Mouse (Mus musculus): ENCODE results near the gene Shank2.

Gene Shank2

DNA sequence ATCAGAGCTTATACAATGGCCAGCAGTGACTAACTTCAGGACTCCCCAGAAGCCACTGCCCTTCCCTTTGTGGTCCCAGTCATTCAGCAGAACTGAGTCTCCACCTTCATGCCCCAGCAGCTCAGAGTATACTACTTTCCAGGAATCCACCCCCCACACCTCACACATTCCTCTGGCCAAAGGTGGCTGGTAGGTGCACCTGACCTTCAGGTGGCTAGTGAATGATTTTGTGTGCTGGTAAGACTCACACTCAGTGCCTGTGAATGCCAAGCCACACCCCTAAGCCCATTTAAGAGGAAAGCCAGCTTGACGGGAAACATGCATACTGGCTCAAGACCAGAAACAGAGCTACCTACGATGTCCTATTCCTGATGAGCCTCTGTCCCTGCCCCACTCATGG, 431.2 kb downstream of the Shank2 start:
- no peak for DNase-seq

- DNase-seq, result no peak
Measured at GRCm38 (mm10) chr7:144438811-144439210, 437.1 kb downstream of the Shank2 start.

DNA sequence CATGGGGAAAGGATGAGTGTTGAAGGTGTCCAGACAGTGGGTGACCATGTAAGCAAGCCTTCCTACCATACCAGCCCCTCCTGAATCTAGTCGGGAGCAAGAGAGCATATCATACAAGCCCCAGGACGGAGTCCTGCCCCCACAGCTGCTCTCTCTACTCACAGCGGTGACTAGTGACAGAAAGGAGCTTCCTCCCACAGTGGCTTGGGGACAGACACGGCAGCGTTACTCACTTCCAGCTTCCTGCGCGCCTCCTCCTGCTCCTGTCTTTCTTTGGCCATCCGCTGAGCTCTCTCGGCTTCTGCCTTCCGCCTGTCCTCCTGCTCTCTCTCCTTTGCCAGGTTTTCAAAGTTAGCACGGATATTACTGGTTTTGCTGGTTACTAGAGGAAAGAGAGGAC, 439.7 kb downstream of the Shank2 start:
- DNase-seq, result no peak

DNA sequence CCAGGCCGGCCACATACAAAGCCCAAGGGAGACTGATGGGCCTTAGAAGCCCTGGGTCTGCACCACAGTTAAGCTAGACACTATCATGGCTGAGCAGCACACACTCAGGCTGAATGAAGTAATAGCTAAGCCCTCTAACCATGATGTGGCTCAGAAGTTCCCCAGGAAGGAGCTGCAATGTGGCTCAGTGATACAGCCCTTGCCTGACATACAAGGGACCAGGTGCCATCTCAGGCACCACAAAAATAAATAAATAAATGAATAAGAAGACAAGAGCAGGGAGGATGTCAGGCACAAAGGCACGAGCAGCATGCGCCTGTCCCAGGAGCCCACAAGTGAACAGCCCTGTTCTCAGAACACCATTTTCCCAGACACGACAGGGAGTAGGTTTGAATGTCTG, 440.2 kb downstream of the Shank2 start:
- DNase-seq, result no peak

DNA sequence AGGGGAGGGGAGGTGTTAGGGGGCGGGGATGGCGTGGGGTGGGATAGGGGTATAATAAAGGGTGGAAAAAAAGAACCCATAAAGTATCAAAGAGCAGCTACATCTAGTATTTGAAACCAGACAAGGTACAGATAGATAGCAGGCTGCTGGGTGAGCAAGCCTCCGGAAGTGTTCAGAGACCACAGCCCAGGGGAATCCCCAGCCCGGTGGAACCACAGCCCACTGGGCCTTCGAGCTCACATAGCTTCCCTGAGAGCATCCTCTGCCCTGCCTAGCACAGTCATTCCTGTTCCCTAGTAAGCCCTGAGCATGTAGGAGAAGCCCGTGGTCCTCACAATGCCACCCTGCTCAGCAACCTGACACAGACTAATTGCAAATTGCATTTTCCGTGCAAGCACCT, 443.1 kb downstream of the Shank2 start:
- DNase-seq, result no peak

DNA sequence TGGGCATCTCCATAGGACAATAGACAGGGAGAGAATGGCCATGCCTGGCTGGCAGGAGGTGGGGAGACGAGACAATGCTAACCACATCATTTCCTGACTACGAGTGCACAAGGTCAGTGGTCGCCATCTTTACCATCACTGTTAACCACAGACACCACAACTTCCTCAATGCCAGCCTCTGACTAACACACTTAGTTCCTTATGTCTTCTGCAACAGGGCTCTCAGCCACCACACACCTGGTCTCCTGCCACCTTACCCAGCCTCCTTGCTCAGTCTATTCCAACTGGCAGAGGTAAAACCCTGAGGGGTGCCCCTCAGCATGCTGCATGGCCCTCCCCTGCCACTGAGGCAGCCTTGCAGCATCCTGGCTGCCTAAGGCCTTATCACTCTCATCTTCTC, 445.4 kb downstream of the Shank2 start:
- no peak for DNase-seq

DNA sequence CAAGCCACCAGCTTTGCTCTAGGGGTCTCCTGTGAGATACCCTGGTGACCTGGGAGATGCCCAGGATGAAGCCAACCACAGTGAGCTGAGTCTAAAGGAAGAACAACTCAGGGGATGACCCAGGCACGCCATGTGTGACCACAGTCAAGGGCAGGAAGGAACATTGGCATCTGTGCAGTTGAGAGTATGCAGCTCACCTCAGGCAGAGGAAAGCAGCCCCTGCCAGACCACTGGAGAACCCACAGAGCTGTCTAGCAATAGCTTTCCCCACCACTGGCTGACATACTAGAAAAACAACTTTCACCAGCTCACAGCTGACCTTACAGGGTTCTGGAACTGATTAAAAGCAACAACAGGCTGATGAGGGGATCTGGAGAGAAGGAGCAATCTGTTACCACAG, 446.5 kb downstream of the Shank2 start:
- DNase-seq, result no peak

DNA sequence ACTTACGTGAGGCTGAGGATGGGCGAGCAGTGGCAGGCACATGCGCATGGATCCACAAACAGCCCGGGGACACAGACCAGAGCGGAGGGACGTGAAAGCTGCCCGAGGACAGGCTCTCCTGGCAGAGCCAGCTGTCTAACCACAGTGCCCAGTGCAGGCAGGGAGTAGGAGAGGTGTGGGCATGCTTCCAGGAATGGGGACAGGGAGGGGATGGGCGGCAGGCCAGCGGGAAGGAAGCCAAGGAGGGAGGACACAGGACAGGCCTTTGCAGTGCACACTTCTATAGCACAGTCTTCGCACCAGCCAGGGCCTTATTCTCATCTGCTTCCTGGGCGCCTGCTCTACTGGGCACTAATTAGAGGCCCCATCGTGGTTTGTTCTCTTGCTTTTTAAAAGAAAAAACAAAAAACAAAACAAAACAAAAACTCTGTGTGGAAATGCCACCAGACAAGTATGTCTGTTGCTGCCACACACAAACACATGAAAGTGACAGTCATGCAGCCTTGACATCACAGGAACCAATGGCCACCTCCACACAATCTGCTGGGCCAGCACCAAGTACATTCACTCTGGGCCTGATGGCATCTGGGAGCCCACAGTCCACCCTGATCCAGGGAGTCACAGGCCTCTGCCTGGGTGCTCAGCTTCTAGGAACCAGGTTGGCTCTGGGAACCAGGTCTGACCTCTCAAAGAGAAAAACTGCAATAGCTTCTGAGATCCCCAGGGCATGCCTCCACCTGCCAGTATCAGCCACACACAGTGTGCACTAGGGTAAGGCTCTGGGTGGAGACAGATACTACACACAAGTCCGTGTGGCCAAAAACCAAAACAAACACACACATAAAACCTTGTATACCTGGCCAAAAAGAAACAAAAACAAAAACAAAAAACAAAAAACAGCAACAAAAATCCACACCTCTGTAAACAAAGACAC, 448.2 kb downstream of the Shank2 start:
- DNase-seq, result peak; percentile 61

DNA sequence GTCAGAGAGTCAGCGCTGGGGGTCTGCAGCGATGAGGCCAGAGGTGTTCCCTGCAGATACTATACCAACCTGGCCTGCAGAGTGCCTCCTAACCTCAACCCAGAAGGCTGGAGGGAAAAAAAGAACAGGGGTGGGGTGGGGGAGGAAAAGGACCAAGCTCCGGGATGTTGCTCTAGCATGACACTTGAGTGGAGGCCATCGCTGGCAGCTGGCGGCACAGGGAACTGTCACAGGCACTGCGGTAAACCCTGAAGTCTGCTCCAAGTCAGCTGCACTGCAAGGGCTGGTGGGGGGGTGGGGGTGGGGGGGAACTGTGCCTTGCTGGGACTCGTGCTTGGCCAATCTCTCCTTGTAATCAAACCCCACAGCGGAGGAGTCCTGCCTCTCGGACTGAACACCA, 448.9 kb downstream of the Shank2 start:
- no peak for DNase-seq

GRCm38 (mm10) chr7:144458881-144459280, 457.2 kb downstream of the Shank2 start:
- no peak for DNase-seq

DNA sequence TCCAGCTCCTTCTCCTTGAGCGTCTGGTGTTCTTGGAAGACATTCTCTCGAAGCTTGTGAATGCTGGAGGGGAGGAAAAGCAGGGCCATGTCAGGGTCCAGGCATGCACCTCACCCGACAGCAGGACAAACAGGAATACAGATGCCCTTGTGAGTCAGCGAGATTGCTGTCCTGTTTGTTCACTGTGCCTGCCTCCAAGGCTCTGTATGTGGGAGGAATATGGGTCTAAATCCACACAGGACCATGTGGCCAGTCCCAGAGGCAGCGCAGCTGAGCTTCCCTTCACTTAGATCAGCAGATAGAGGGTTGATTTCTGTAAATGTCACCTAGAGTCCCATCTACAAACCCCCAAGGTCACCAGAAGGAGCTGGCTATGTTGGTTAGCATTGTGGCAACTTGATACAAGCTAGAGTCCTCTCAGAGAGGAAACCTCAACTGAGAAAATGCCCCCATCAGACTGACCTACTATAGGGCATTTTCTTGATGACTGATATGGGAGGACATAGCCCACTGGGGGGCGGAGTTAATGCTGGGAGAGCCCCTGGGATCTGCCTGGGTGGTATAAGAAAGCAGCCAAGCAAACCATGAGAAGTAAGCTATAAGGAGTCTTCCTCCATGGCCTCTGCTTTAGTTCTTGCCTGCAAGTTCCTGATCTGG, 459.6 kb downstream of the Shank2 start:
- DNase-seq, result no peak

DNA sequence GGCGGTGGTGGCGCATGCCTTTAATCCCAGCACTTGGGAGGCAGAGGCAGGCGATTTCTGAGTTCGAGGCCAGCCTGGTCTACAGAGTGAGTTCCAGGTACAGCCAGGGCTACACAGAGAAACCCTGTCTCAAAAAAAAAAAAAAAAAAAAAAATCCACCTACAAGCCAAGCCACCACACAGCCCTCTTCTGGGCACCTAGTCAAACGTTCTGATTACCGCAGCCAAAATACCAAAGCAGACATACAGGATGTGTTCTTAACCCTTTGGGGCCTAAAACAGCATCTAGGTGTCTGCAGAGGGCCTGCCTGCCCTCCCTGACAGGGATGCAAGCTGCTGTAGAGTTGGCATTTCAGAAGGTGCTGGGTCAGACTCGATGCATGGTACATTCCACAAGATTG, 460.8 kb downstream of the Shank2 start:
- no peak for DNase-seq

- DNase-seq, result no peak
Measured at GRCm38 (mm10) chr7:144468741-144469140, 467.0 kb downstream of the Shank2 start.

DNA sequence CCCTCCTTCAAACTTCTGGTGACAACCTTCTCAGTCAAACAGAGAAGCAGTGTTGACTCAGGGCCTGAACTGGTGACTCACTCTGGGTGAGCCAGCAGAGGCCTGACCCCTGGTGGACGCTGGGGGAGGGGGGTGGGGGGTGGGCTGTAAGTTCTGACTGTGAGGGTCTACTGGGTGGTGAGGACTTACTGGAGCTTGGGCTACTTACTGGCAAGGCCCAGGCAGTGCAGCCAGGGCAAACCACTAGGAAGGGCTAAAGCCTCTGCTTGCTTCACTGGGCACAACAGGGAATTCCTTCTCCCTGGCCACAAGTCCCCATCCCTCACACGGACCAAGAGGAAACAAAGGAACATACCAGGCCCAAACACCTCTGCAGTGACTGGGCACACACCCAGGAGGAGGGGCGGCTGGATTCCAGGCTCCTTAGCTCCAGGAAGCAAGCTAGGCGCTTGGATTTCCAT, 467.5 kb downstream of the Shank2 start:
- DNase-seq, result no peak

DNA sequence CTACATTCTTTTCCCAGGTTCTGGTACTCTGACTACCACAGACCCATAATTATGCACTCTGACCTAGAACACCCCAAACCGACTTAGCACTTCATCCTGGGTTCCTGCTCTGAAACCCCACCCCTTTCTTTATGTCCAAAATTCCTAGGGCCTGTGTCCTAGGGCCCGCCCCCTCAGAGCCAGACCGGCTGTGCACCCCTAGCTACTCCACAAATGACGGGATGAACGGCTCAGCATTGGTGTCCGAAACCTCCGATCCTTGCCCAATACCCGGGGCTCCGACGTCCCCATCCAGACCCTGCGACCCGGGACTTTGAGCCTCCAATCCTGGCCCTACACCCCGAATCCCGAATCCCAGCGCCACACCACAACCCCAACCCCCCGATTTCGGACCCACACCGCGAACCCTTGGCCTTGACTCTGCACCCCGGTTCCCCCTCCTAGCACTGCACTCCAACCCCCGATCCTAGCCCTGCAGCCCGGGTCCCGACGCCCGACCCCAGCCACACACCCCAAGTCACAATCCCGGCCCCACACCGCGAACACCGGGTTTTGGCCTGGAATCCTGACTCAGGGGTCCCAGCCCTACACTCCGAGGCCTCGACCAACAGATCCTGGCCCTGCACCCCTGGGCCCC, 468.3 kb downstream of the Shank2 start:
- DNase-seq, result no peak

GRCm38 (mm10) chr7:144470545-144471059, 468.9 kb downstream of the Shank2 start, which contains the start of gene Cttn:
TSS of gene Cttn (minus strand) at chr7:144471009.
- peak; percentile 90 for DNase-seq

DNA sequence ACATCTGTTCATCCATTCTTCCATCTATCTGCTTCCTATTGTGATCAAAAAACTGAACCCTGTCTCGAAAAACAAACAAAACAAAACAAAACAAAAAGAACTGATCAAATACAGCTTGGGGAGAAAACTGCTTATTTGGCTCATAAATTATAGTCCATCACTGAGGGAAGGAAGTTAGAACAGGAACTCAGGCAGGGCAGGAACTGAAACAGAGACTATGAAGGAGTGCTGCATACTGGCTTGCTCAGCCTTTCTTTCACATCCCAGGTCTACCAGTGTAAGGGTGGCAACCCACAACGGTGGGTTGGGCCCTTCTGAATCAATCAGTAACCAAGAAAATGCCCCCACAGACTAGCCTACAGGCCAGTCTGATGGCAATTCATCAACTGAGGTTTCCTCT, 469.4 kb downstream of the Shank2 start:
- DNase-seq, result no peak

GRCm38 (mm10) chr7:144473486-144473885, 471.8 kb downstream of the Shank2 start:
- DNase-seq, result no peak

Measured in right cerebral cortex, postnatal 25 days (tissue).